Mouse (Mus musculus) small intestine, adult 2 months (tissue): ENCODE measurements around the gene Sipa1l1.

Experiments used
- CTCF ChIP-seq: fragments of 200-500 bp; IDR thresholded peaks from 2 replicates; pipeline ENCODE4 v1.5.1; 2012; ENCODE audit warnings: low read depth, mild to moderate bottlenecking, control low read depth, inconsistent platforms, low read length, moderate library complexity, mixed read lengths; ENCODE audit not compliant: insufficient replicate concordance, insufficient read length; ENCODE audit errors: extremely low read depth
- POLR2A ChIP-seq: fragments of 200-500 bp; IDR thresholded peaks from 2 replicates; pipeline ENCODE4 v1.6.1; 2012; ENCODE audit warnings: low read depth, mild to moderate bottlenecking, control low read depth, inconsistent platforms, low read length, moderate library complexity

DNA sequence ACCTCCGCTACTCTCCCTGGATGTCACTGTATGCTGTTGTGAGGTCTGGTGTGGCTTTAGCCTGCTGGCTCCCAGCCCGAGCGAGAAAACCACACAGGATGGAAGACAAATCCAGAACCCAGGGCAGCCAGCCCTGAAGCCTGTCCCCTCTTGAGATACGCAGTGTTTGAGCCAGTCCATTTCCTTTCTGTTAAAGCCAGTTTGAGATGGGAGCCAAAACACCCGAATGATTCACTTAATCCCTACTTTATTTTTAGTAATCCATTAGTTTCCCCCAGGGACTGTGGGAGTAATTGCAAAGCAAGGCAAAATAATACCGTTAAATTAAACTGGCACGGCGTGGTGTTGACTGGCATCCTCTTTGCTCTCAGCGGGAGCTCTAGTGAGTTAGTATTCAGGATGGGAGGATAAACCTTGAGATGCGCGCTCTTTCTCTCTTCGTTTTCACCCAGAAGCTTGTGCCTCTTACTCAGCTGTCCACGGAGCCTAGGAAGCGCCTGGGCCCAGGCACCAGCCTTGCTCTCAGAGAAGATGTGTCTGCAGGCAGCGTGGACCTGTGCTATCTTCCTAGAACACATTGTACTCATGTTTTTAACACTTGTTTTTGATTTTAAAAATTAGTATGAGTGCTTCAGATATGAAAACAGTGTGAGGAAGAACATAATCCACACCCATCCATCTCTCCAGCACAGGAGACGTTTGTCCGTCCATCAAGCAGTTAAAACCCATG is 143.1 kb downstream of the Sipa1l1 start:
- TF ChIP-seq CTCF (no peak), POLR2A (no peak)
